Mouse (Mus musculus) bone marrow, adult 2 months (tissue): Measurements from ENCODE around the gene Prpsap1.

Experiments used
- CTCF ChIP-seq: fragments of 200-500 bp; IDR thresholded peaks from 2 replicates; pipeline ENCODE4 v1.5.1; 2011; ENCODE audit warnings: low read length, control low read depth; ENCODE audit not compliant: control insufficient read depth, insufficient read depth
- POLR2A ChIP-seq: fragments of 200-500 bp; IDR thresholded peaks from 2 replicates; pipeline ENCODE4 v1.6.1; 2011; ENCODE audit warnings: low read depth, mild to moderate bottlenecking, control low read depth, low read length, borderline replicate concordance; ENCODE audit not compliant: control insufficient read depth

GRCm38 (mm10) chr11:116522886-116523698, 29.1 kb upstream of the Prpsap1 start:
- no peak for TF ChIP-seq POLR2A
- TF ChIP-seq CTCF, result no peak
